8 mouse cellular contexts compared by ENCODE assay signal in the genomic region with DNA sequence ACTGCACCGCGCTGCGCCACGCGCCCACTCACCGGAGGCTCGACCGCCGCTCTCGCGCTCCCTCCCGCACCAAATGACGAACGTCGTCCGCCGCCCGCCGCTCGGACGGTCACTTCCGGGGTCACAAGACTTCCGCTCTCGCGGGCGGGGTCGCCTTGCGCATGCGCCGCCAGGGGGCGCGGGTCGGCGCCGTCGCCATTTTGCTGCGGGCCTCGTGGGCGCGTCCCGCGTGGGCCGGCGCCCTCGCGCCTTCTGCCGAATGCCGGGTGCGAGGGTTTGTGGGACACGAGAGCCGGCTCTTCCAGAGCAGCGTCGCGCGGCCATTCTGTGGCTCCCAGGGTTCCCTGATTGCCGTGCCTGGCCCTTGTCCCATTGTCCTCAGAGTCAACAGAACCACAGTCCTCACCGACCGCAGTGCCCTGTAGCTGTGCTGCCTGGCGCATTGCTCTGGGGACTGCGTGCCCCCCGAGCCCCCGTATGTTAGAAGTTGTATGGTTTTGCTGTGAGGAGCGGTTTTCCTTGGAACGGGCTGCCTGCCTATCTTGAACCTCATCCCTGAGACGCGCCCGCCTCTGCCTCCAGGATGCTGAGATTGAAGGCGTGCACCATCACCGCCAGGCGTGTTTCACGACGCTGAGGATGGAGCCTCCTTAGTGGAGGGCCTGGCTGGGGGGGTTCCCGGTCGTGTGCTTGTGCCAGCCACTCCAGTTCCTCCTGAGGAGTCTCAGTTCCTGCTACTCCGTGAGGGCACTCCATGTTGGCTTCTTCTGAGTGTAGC. TPM values are rescaled to one million over a fixed set of nuclear protein-coding genes. Genes with fewer than 3 reads are reported as not detected.
DNase-seq lines count a peak whose midpoint lies in the region; ATAC-seq and TF ChIP-seq lines count a peak whose summit lies in the region.

A gene (minus strand): TSS at position 135 of the 778 bp plus-strand sequence.

- peaks cover 29% of the 10 kb centered on the region for H3K4me1 ChIP-seq in embryonic facial prominence, embryonic 15.5 days
- peaks cover 21% of the 10 kb centered on the region for H3K4me1 ChIP-seq in kidney, embryonic 14.5 days (ENCODE audit: control insufficient read depth, insufficient read depth, low read length)
- H3K4me1 ChIP-seq in limb, embryonic 14.5 days (ENCODE audit: control insufficient read depth, insufficient read depth, low read length), result peaks cover 21% of the 10 kb centered on the region
- peaks cover 23% of the 10 kb centered on the region for H3K4me1 ChIP-seq in midbrain, embryonic 16.5 days (ENCODE audit: control insufficient read depth, insufficient read depth, low read length)

- peak within 1 kb of the TSS; percentile 75 for H3K9ac ChIP-seq in embryonic facial prominence, embryonic 15.5 days
- H3K9ac ChIP-seq in kidney, embryonic 14.5 days (ENCODE audit: low read depth, low read length), result peak within 1 kb of the TSS; percentile 98
- peak within 1 kb of the TSS; percentile 85 for H3K9ac ChIP-seq in limb, embryonic 14.5 days (ENCODE audit: low read depth, low read length, severe bottlenecking)
- H3K9ac ChIP-seq in midbrain, embryonic 16.5 days (ENCODE audit: low read depth, low read length), result peak within 1 kb of the TSS; percentile 99

- peak within 1 kb of the TSS; percentile 95 for H3K27ac ChIP-seq in embryonic facial prominence, embryonic 15.5 days (replicated peaks)
- H3K27ac ChIP-seq in kidney, embryonic 14.5 days (ENCODE audit: low read depth, low read length), result peak within 1 kb of the TSS; percentile 95
- H3K27ac ChIP-seq in limb, embryonic 14.5 days (replicated peaks; ENCODE audit: low read depth, low read length), result peak within 1 kb of the TSS; percentile 93
- peak within 1 kb of the TSS; percentile 90 for H3K27ac ChIP-seq in midbrain, embryonic 16.5 days (ENCODE audit: low read length)

- peak; percentile 74 for DNase-seq in 3T3-L1 (ENCODE audit: low read depth, low spot score)
- peak; percentile 80 to 83 for DNase-seq in adrenal gland, postnatal 4 days (ENCODE audit: low spot score in 2 of 2)
- peak; percentile 89 to 90 for DNase-seq in heart, adult 9 months (ENCODE audit: low spot score in 2 of 2)
- DNase-seq in limb, embryonic 14.5 days (ENCODE audit: low spot score), result peak; percentile 77
- DNase-seq in spleen, postnatal 10 days (ENCODE audit: low spot score in 2 of 2), result peak; percentile 87 to 89

- peak within 1 kb of the TSS; percentile 88 for H3K4me2 ChIP-seq in embryonic facial prominence, embryonic 15.5 days (replicated peaks)
- H3K4me2 ChIP-seq in kidney, embryonic 14.5 days (replicated peaks; ENCODE audit: low read depth, low read length), result peak within 1 kb of the TSS; percentile 89
- H3K4me2 ChIP-seq in limb, embryonic 14.5 days (replicated peaks; ENCODE audit: low read depth, low read length, severe bottlenecking), result peak within 1 kb of the TSS; percentile 96
- H3K4me2 ChIP-seq in midbrain, embryonic 16.5 days (ENCODE audit: low read length), result peak within 1 kb of the TSS; percentile 99

- TF ChIP-seq POLR2A in limb, embryonic 14.5 days (IDR thresholded peaks at IDR 0.05; ENCODE audit: borderline replicate concordance, extremely low read depth, insufficient read depth, insufficient read length), result peak; percentile 83; the same call in 1 of the 2 replicates

- H3K27me3 ChIP-seq in embryonic facial prominence, embryonic 15.5 days, result no peaks in the 10 kb centered on the region
- no peaks in the 10 kb centered on the region for H3K27me3 ChIP-seq in kidney, embryonic 14.5 days (ENCODE audit: control insufficient read depth, insufficient read depth, low read length)
- no peaks in the 10 kb centered on the region for H3K27me3 ChIP-seq in limb, embryonic 14.5 days (ENCODE audit: control insufficient read depth, insufficient read depth, low read length)
- H3K27me3 ChIP-seq in midbrain, embryonic 16.5 days (ENCODE audit: control insufficient read depth, insufficient read depth, low read depth, low read length), result no peaks in the 10 kb centered on the region

- H3K4me3 ChIP-seq in embryonic facial prominence, embryonic 15.5 days (replicated peaks), result peak within 1 kb of the TSS; percentile 84
- peak within 1 kb of the TSS; percentile 94 for H3K4me3 ChIP-seq in kidney, embryonic 14.5 days (ENCODE audit: low read length)
- H3K4me3 ChIP-seq in limb, embryonic 14.5 days (replicated peaks; ENCODE audit: low read length), result peak within 1 kb of the TSS; percentile 82
- H3K4me3 ChIP-seq in midbrain, embryonic 16.5 days (ENCODE audit: low read depth, low read length), result peak within 1 kb of the TSS; percentile 86

- no peaks in the 10 kb centered on the region for H3K9me3 ChIP-seq in embryonic facial prominence, embryonic 15.5 days (replicated peaks)
- no peaks in the 10 kb centered on the region; the same call in 1 of the 2 replicates for H3K9me3 ChIP-seq in kidney, embryonic 14.5 days (ENCODE audit: control insufficient read depth, low read length)
- no peaks in the 10 kb centered on the region for H3K9me3 ChIP-seq in limb, embryonic 14.5 days (ENCODE audit: control insufficient read depth, low read length)
- no peaks in the 10 kb centered on the region for H3K9me3 ChIP-seq in midbrain, embryonic 16.5 days (replicated peaks; ENCODE audit: control insufficient read depth, low read length, poor library complexity, severe bottlenecking)

- ATAC-seq in embryonic facial prominence, embryonic 15.5 days (ENCODE audit: insufficient number of reproducible peaks, low FRiP score, low TSS enrichment, low read depth), result peak; percentile 56
- peak; percentile 71 for ATAC-seq in kidney, embryonic 14.5 days (ENCODE audit: low FRiP score, low TSS enrichment)
- peak; percentile 73 for ATAC-seq in limb, embryonic 14.5 days (ENCODE audit: low FRiP score, low read depth)
- ATAC-seq in midbrain, embryonic 16.5 days, result peak; percentile 70

- H3K36me3 ChIP-seq in embryonic facial prominence, embryonic 15.5 days, result peaks cover 53% of the 10 kb centered on the region
- peaks cover 55% of the 10 kb centered on the region for H3K36me3 ChIP-seq in kidney, embryonic 14.5 days (ENCODE audit: control insufficient read depth, insufficient read depth, low read length)
- H3K36me3 ChIP-seq in limb, embryonic 14.5 days (ENCODE audit: control insufficient read depth, insufficient read depth, low read length), result peaks cover 54% of the 10 kb centered on the region
- H3K36me3 ChIP-seq in midbrain, embryonic 16.5 days (ENCODE audit: control insufficient read depth, insufficient read depth, low read length), result peaks cover 20% of the 10 kb centered on the region

- WGBS in embryonic facial prominence, embryonic 15.5 days, result 5% methylated on average over 75 of the region's 75 CpGs
- 5% methylated on average over 72 of the region's 75 CpGs for WGBS in kidney, embryonic 14.5 days
- 9% methylated on average over 56 of the region's 75 CpGs for WGBS in limb, embryonic 14.5 days
- 3% methylated on average over 74 of the region's 75 CpGs for WGBS in midbrain, embryonic 16.5 days

RNA-seq across cellular contexts. Expression of the gene that starts here (rescaled TPM):
- 100 to 1,000 TPM; 321 to 354 TPM for total RNA-seq in adrenal gland, postnatal 4 days (2021)
- polyA plus RNA-seq in embryonic facial prominence, embryonic 15.5 days (2015; fragmentation: Nextera tagmentation; extraction: Ambion mirVana), result 593 and 594 TPM in 2 replicates
- 454 and 612 TPM in 2 replicates for polyA plus RNA-seq in kidney, embryonic 14.5 days (2014; fragmentation: Nextera tagmentation; extraction: Ambion mirVana)
- polyA plus RNA-seq in limb, embryonic 14.5 days (2012; rRNA removed), result 610 and 750 TPM in 2 replicates
- 566 and 572 TPM in 2 replicates for polyA plus RNA-seq in limb, embryonic 14.5 days (2014; fragmentation: Nextera tagmentation; extraction: Ambion mirVana)
- 439 and 443 TPM in 2 replicates for polyA plus RNA-seq in midbrain, embryonic 16.5 days (2015; fragmentation: Nextera tagmentation; extraction: Ambion mirVana)

Comparison
In these comparisons a context has a peak if more than half of its experiments do, and no peak if none do; other contexts are left out.
1. Peak in every context shown above with its lines: DNase-seq, ATAC-seq, H3K4me3 ChIP-seq and H3K27ac ChIP-seq.